Mouse (Mus musculus) brain, embryonic 14.5 days (tissue): ENCODE data around the gene Stx18. TPM values are rescaled to one million over a fixed set of nuclear protein-coding genes. Genes with fewer than 3 reads are reported as not detected.

Experiments used
- DNase-seq: peaks from one replicate; pipeline ENCODE4 v3.0.0-alpha.2; 2011; ENCODE audit warnings: low read depth
- CTCF ChIP-seq: fragments of 200-500 bp; IDR thresholded peaks from 2 replicates; pipeline ENCODE4 v1.5.1; 2012; ENCODE audit warnings: inconsistent platforms, mild to moderate bottlenecking, moderate library complexity, borderline replicate concordance; ENCODE audit not compliant: insufficient read depth, insufficient read length; ENCODE audit errors: extremely low read depth
- POLR2A ChIP-seq: fragments of 200-500 bp; IDR thresholded peaks from 2 replicates; pipeline ENCODE4 v1.6.1; 2012; ENCODE audit warnings: mild to moderate bottlenecking, inconsistent platforms, borderline replicate concordance; ENCODE audit not compliant: poor library complexity, insufficient read depth, insufficient read length, severe bottlenecking; ENCODE audit errors: extremely low read depth
- polyA plus RNA-seq: library from polyadenylated mRNA; depleted of rRNA; stranded (reverse); fragments of >200 nt; gene quantifications from 2 replicates; pipeline ENCODE4 v1.2.3, GENCODE M21; 2012

The Stx18 gene
- polyA plus RNA-seq, 1 experiment: 28.0 TPM

- DNase-seq: no peak
- TF ChIP-seq POLR2A (no peak), CTCF (no peak)
Observed at GRCm38 (mm10) chr5:38048177-38048576, 9.6 kb downstream of the Stx18 start.

- TF ChIP-seq CTCF: no peak
Observed at GRCm38 (mm10) chr5:38061051-38061450, 22.5 kb downstream of the Stx18 start.

GRCm38 (mm10) chr5:38062709-38063108 is 24.2 kb downstream of the Stx18 start:
- TF ChIP-seq CTCF (no peak), POLR2A (no peak)
- DNase-seq: peak; percentile 43

More at GRCm38 (mm10) chr5:38061051-38061450, 22.5 kb downstream of the Stx18 start:
- DNase-seq: no peak

GRCm38 (mm10) chr5:38063339-38063738 is 24.8 kb downstream of the Stx18 start:
- TF ChIP-seq POLR2A (no peak), CTCF (no peak)
- DNase-seq: no peak

- TF ChIP-seq POLR2A (no peak), CTCF (no peak)
- DNase-seq: peak; percentile 19
Observed at GRCm38 (mm10) chr5:38064043-38064575, 25.6 kb downstream of the Stx18 start.

- TF ChIP-seq CTCF (no peak), POLR2A (no peak)
- DNase-seq: peak; percentile 10
Observed at GRCm38 (mm10) chr5:38064701-38065100, 26.2 kb downstream of the Stx18 start.

GRCm38 (mm10) chr5:38065454-38065853 is 26.9 kb downstream of the Stx18 start:
- no peak for TF ChIP-seq POLR2A
- TF ChIP-seq CTCF: no peak
- DNase-seq: peak; percentile 25

GRCm38 (mm10) chr5:38066606-38067005 is 28.1 kb downstream of the Stx18 start:
- no peak for TF ChIP-seq POLR2A
- TF ChIP-seq CTCF: no peak

GRCm38 (mm10) chr5:38076326-38076725 is 37.8 kb downstream of the Stx18 start:
- DNase-seq: no peak
- TF ChIP-seq CTCF (no peak), POLR2A (no peak)

More at GRCm38 (mm10) chr5:38066606-38067005, 28.1 kb downstream of the Stx18 start:
- DNase-seq: no peak

GRCm38 (mm10) chr5:38078575-38078974 is 40.0 kb downstream of the Stx18 start:
- TF ChIP-seq CTCF: no peak
- TF ChIP-seq POLR2A: no peak
- no peak for DNase-seq

- no peak for TF ChIP-seq POLR2A
- no peak for TF ChIP-seq CTCF
- no peak for DNase-seq
Observed at GRCm38 (mm10) chr5:38080472-38080871, 41.9 kb downstream of the Stx18 start.

- no peak for DNase-seq
- TF ChIP-seq POLR2A (no peak), CTCF (no peak)
Observed at GRCm38 (mm10) chr5:38082589-38082988, 44.0 kb downstream of the Stx18 start.
